Mouse (Mus musculus): ENCODE data around the gene Rhobtb1.

The Rhobtb1 gene

DNA sequence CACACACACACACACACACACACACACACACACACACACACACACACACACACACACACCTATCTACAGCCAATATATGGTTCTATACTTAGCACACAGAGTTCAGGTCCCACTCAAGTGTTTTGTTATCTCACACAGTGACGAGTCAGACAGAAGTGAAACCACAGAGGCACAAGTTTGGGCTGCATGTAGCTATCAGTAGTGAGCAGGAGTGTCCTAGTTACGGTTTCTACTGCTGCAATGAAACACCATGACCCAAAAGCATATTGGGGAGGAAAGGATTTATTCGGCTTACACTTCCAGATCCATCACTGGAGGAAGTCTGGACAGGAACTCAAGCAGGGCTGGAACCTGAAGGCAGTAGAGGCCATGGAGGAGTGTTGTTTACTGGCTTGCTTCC, 70.7 kb downstream of the Rhobtb1 start:
- CTCF ChIA-PET = no interaction called here
- POLR2A ChIA-PET = no interaction called here

- ChIA-PET CTCF (interaction anchor here in 1 of 4 experiments (0.6 kb wide), 1 partner anchor 1252 kb away, joined by 9 read pairs; no protein-coding TSS in a partner anchor), POLR2A (interaction anchor here in 1 of 4 experiments (1.5 kb wide), 1 partner anchor 21 kb away, joined by 4 read pairs; no protein-coding TSS in a partner anchor)
These were observed 72.0 kb downstream of the Rhobtb1 start for GRCm38 (mm10) chr10:69223232-69223631.

DNA sequence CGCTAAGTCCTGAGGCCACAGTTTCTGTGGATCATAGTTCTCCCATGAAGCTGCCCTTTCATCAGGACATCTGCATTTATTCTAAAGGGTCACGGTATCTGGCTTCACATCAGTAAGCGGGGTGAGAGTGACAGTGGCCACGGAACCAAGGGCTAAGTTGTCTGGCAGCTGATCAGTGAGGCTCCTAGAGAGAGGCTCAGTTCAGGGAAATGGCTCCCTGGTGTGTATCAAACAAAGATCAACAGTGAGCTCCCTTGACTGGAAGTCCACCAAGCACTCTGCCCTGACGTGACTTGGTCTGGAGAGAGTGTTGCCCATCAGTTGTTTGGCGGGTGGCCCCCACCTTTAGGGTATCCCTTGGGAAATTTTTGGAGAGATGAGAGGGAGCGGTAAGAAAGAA, 73.0 kb downstream of the Rhobtb1 start:
- CTCF ChIA-PET = interaction anchor here in 1 of 4 experiments (1.0 kb wide), 1 partner anchor 82 kb away, joined by 4 read pairs; no protein-coding TSS in a partner anchor
- POLR2A ChIA-PET = interaction anchor here in 1 of 4 experiments (0.9 to 1.5 kb wide), 3 partner anchors 16 to 109 kb away, joined by 3 to 4 read pairs (median 3); no protein-coding TSS in a partner anchor

- POLR2A ChIA-PET = no interaction called here
- CTCF ChIA-PET = no interaction called here
These were observed 74.2 kb downstream of the Rhobtb1 start for GRCm38 (mm10) chr10:69225471-69225870.

DNA sequence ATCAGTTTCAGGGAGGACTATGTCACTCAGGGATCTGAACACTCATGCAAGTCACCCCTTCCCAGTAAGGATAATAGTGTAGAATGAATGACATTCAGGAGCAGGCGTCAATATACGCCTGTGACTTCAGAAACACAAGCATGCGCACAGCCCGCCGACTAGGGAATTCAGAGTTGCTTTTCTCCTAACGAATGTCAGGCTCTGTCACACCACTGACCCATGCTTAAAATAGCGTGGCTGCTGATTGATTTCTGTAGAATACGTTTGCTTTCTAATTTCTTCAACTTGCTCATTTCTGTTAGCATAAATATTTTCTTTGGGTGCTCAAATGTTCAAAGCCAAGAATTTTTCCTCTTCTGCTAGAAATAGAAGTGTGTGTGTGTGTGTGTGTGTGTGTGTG, 74.7 kb downstream of the Rhobtb1 start:
- ChIA-PET POLR2A (interaction anchor here in 1 of 4 experiments (0.6 kb wide), 1 partner anchor 18 kb away, joined by 5 read pairs; no protein-coding TSS in a partner anchor), CTCF (no interaction called here)

DNA sequence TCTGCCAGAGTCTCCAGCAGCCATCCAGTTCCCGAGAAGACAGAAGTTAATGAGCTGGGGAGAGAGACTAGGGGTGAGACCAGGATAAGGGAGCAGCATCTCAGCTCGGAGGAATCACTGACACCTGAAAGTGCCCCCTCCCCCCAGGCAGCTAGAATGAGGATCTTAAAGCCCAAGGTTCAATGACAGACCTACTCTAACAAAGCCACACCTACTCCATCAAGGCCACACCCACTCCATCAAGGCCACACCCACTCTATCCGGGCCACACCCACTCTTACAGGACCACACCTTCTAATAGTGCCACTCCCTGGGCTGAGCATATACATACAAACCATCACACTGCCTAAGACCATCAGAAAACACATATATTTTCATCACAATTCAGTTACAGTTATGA, 86.0 kb downstream of the Rhobtb1 start:
- POLR2A ChIA-PET = interaction anchor here in 1 of 4 experiments (0.9 kb wide), 1 partner anchor 9 kb away, joined by 3 read pairs; no protein-coding TSS in a partner anchor
- CTCF ChIA-PET = interaction anchor here in 1 of 4 experiments (1.1 kb wide), 1 partner anchor 69 kb away, joined by 3 read pairs; no protein-coding TSS in a partner anchor

DNA sequence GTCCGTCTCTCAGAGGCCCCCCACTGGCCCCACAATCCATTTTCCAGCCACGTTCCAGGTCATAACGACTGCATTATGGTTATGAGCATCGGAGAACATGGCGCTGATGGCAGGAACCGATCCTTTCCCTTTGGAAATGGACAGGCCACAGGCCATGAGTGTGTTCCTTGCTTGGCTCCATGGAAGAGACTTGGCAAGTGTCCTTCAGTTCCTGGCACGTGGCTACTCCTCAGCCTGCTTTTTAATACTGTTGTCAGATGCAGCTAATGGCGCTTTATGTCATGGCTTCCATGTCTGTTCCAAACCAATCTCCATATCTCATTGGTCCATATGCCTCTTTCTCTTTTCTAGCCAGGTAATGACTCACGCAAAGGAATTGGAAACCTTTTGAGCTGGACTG, 86.5 kb downstream of the Rhobtb1 start:
- POLR2A ChIA-PET = interaction anchor here in 1 of 4 experiments (0.9 kb wide), 1 partner anchor 10 kb away, joined by 3 read pairs; no protein-coding TSS in a partner anchor
- CTCF ChIA-PET = no interaction called here

- ChIA-PET CTCF (no interaction called here), POLR2A (no interaction called here)
These were observed 87.1 kb downstream of the Rhobtb1 start for GRCm38 (mm10) chr10:69238311-69238710.

- ChIA-PET CTCF (no interaction called here), POLR2A (interaction anchor here in 1 of 4 experiments (1.2 kb wide), 1 partner anchor 28 kb away, joined by 3 read pairs; no protein-coding TSS in a partner anchor)
These were observed 89.3 kb downstream of the Rhobtb1 start for GRCm38 (mm10) chr10:69240530-69240929.

- ChIA-PET POLR2A (interaction anchor here in 1 of 4 experiments (1.5 kb wide), 1 partner anchor 21 kb away, joined by 4 read pairs; no protein-coding TSS in a partner anchor), CTCF (interaction anchor here in 2 of 4 experiments (0.5 kb wide), 2 partner anchors 12 to 108 kb away, joined by 3 to 5 read pairs; partner anchors contain the start of gene Cdk1 (in 1 of the 2))
These were observed 93.9 kb downstream of the Rhobtb1 start for GRCm38 (mm10) chr10:69245151-69245550.

GRCm38 (mm10) chr10:69245906-69246668, 94.9 kb downstream of the Rhobtb1 start:
- ChIA-PET CTCF (interaction anchor here in 1 of 4 experiments (0.6 kb wide), 1 partner anchor 241 kb away, joined by 9 read pairs; no protein-coding TSS in a partner anchor), POLR2A (interaction anchor here in 1 of 4 experiments (0.6 to 2.0 kb wide), 4 partner anchors 10 to 106 kb away, joined by 3 to 5 read pairs (median 4); partner anchors contain the start of gene A930033H14Rik)

DNA sequence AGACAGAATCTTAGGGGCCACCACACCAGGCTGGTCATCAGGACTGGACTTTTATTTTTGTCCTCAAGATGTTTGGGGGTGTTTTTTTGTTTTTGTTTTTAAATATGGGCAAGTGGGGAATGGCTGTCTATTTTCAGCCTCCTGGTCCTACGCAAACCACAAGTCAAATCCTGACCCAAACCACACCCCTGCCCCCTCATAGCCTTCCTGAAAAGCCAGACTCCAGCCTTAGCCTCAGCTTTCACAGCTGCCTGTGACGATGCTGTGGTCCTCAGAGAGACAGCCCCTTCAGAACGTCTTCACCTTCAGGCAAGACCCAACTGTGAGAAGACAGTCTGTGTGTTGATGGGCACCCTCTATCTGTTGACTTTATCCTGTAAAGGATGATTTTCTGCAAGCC, 95.5 kb downstream of the Rhobtb1 start:
- ChIA-PET POLR2A (interaction anchor here in 1 of 4 experiments (1.4 to 2.0 kb wide), 3 partner anchors 11 to 34 kb away, joined by 3 to 5 read pairs (median 4); partner anchors contain the start of gene A930033H14Rik), CTCF (interaction anchor here in 1 of 4 experiments (0.6 kb wide), 1 partner anchor 241 kb away, joined by 9 read pairs; no protein-coding TSS in a partner anchor)

DNA sequence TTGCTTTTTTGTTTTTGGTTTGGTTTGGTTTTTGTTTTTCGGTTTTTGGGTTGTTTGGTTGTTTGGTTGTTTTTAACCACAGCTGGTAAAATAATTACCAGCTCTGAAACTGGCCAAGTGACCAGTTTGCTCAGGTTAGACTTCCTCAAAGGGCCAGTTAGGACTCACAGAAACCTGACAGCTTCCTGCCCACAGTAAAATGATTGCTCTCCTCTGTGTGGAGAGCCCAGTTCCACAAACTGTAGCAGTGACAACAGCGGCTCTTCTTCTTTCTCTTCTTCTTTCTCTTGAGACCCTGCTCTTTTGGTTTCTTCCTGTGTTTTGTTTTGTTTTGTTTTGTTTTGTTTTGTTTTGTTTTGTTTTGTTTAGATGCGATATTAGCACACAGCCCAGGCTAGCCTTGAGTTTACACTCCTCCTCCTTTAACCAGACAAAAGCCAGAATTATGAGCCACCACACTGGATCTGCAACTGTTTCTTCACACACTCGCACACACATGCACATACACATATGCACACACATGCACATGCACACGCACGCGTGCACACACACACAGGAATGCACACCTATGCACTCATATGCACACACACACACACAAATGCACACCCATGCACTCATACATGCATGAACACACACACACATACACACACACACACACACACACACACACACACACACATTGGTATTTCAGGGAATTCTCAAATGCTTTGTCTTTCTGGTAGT, 96.2 kb downstream of the Rhobtb1 start:
- ChIA-PET CTCF (no interaction called here), POLR2A (interaction anchor here in 2 of 4 experiments (0.7 to 2.0 kb wide), 5 partner anchors 12 to 429 kb away, joined by 3 to 6 read pairs (median 4); partner anchors contain the start of gene A930033H14Rik (in 1 of the 2))

DNA sequence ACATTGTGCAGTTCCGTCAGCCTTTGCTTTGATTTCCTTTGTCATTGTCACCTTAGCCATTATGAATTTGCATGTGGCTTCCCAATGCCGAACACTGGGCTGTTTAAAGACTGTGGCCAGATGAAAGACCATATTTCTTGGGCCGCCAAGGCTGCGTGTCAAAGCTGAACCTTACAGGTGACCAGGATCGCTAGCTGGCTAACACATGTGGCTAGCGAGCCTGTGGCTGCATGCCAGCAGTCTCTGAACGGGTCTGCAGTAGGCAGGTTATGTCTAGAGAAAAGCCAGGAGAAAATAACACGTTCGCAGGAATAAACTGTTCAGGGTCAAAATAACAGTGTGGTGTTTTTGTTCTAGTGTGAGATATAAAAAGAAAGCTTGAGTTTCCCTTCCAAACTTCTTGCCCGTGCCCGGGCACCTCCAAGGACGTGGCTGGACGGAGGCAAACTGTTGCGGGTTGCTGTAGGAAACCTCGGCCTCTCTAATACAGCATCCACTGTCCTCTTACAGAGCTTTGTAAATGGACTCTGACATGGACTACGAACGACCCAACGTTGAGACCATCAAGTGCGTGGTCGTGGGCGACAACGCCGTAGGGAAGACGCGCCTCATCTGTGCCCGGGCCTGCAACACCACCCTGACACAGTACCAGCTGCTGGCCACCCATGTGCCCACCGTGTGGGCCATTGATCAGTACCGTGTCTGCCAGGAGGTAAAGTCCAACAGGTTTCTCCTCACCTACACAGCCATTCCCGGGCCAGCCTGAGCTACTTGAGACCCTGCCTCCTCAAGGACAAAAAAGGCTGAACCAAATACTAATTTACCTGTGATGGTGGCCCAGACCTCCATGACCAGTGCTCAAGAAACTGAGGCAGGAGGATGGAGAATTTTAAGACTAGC, 97.3 kb downstream of the Rhobtb1 start:
- ChIA-PET POLR2A (interaction anchor here in 3 of 4 experiments (0.5 to 1.5 kb wide), 6 partner anchors 13 to 1396 kb away, joined by 3 to 6 read pairs (median 4); partner anchors contain the start of gene Cdk1 (in 1 of the 3)), CTCF (no interaction called here)

GRCm38 (mm10) chr10:69251254-69251653, 100.0 kb downstream of the Rhobtb1 start:
- CTCF ChIA-PET = no interaction called here
- POLR2A ChIA-PET = no interaction called here

GRCm38 (mm10) chr10:69252112-69253074, 101.2 kb downstream of the Rhobtb1 start:
- ChIA-PET POLR2A (interaction anchor here in 3 of 4 experiments (0.5 to 0.8 kb wide), 4 partner anchors 9 to 136 kb away, joined by 3 to 4 read pairs (median 3); no protein-coding TSS in a partner anchor), CTCF (interaction anchor here in 2 of 4 experiments (0.5 to 2.7 kb wide), 4 partner anchors 9 to 1169 kb away, joined by 3 to 9 read pairs (median 4); no protein-coding TSS in a partner anchor)
